Mouse (Mus musculus) C2C12 (cell line): ENCODE results near the gene Gm45799. TPM values are rescaled to one million over a fixed set of nuclear protein-coding genes. Genes with fewer than 3 reads are reported as not detected.

ENCODE experiments used
- H3K27me3 ChIP-seq: one replicate; pipeline ENCODE4 v1.6.1; 2011; ENCODE audit not compliant: control insufficient read depth, insufficient read depth, insufficient read length
- H3K36me3 ChIP-seq: one replicate; pipeline ENCODE4 v1.6.1; 2011; ENCODE audit not compliant: control insufficient read depth, insufficient read depth
- H3K4me3 ChIP-seq: one replicate; pipeline ENCODE4 v1.5.1; 2011; ENCODE audit warnings: mild to moderate bottlenecking, control low read depth; ENCODE audit not compliant: poor library complexity, insufficient read depth, severe bottlenecking
- H3K79me2 ChIP-seq: one replicate; pipeline ENCODE4 v1.6.1; 2011; ENCODE audit not compliant: control insufficient read depth, insufficient read depth
- H3K79me3 ChIP-seq: one replicate; pipeline ENCODE4 v1.6.1; 2011; ENCODE audit warnings: low read depth, control low read depth
- H3ac ChIP-seq: one replicate; pipeline ENCODE3; 2011; ENCODE audit warnings: low read depth; ENCODE audit not compliant: control insufficient read depth, insufficient read length
- CEBPB ChIP-seq: IDR thresholded peaks from one replicate; pipeline ENCODE4 v1.6.1; 2011; ENCODE audit warnings: low read depth, mild to moderate bottlenecking, control low read depth, moderate library complexity
- CTCF ChIP-seq: IDR thresholded peaks from one replicate; pipeline ENCODE4 v1.5.1; 2011; ENCODE audit not compliant: control insufficient read depth, insufficient read depth, insufficient read length
- FOSL1 ChIP-seq: IDR thresholded peaks from one replicate; pipeline ENCODE4 v1.8.0; 2011; ENCODE audit warnings: mild to moderate bottlenecking, low read length; ENCODE audit not compliant: poor library complexity, insufficient read depth, severe bottlenecking
- MAX ChIP-seq: IDR thresholded peaks from one replicate; pipeline ENCODE4 v1.6.1; 2011; ENCODE audit warnings: mild to moderate bottlenecking, control low read depth
- MYOD1 ChIP-seq: IDR thresholded peaks from one replicate; pipeline ENCODE4 v1.6.1; 2011; ENCODE audit warnings: low read depth; ENCODE audit not compliant: control insufficient read depth, insufficient read length
- MYOG ChIP-seq: IDR thresholded peaks from one replicate; pipeline ENCODE4 v1.6.1; 2011; ENCODE audit not compliant: control insufficient read depth, insufficient read length; ENCODE audit errors: extremely low read depth
- USF1 ChIP-seq: IDR thresholded peaks from one replicate; pipeline ENCODE4 v1.6.1; 2011; ENCODE audit warnings: low read depth, mild to moderate bottlenecking, control low read depth, moderate library complexity
- polyA plus RNA-seq: library from polyadenylated mRNA; unstranded; fragments of >200 nt; fragmentation: generic; extraction: Trizol; gene quantifications from one replicate; pipeline ENCODE4 v1.2.1, GENCODE M21; 2012; ENCODE audit warnings: missing spikeins

Gene Gm45799
- polyA plus RNA-seq, 1 experiment = 56.8 TPM

DNA sequence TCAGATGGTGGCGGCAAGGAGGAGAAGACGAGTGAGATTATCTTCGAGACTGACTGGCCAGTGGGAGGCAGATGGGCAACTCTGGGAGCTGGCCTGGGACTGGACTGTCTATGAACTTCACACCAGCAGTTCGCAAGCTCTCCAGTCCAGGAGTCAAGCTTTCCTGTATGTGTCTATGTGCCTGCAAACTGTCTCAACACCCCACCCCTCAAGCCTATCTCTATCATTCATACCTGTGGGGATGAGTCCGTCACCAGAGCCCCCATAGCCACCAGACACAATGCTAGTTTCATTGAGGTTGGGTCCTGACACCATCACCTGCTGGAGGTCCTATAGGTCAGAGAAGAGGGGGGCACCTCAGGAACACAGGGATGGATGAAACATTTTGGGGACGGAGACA, 1.6 kb upstream of the Gm45799 start:
- H3K79me2 ChIP-seq = peaks cover 46% of the 10 kb centered on the region
- peaks cover 34% of the 10 kb centered on the region for H3K36me3 ChIP-seq
- peaks cover 30% of the 10 kb centered on the region for H3K79me3 ChIP-seq
- no peak overlapping the region for H3ac ChIP-seq
- TF ChIP-seq MAX = no peak
- no peak for TF ChIP-seq MYOG
- TF ChIP-seq CEBPB = no peak
- no peak for TF ChIP-seq MYOD1
- no peak for TF ChIP-seq CTCF
- no peaks in the 10 kb centered on the region for H3K27me3 ChIP-seq
- no peak overlapping the region for H3K4me3 ChIP-seq

DNA sequence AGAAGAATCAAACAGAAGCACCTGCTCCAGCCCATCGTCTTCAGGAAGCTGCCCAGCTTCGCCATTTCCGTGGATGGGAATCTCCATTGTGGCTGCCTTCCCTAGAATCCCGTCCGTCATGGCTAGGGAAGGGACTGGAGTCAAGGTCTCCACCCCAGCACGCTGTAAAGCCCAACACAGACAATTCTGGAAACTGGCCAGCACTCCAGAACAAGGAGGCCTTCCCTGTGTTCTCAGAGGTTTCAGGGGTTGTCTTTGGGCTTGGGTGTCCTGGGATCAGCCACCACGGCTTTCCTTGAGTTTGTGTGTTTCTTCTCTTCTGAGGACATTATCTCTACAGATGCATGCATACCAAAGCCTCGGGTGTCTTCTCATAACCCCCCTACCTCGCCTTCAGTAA, 1.0 kb upstream of the Gm45799 start:
- peaks cover 30% of the 10 kb centered on the region for H3K79me3 ChIP-seq
- H3K79me2 ChIP-seq = peaks cover 46% of the 10 kb centered on the region
- peaks cover 38% of the 10 kb centered on the region for H3K36me3 ChIP-seq
- no peaks in the 10 kb centered on the region for H3K27me3 ChIP-seq
- TF ChIP-seq MYOD1 (no peak), MAX (no peak), CTCF (no peak), FOSL1 (no peak), MYOG (no peak), USF1 (no peak), CEBPB (no peak)
- H3ac ChIP-seq = peak overlapping the region; percentile 62
- H3K4me3 ChIP-seq = peak overlapping the region; percentile 71

DNA sequence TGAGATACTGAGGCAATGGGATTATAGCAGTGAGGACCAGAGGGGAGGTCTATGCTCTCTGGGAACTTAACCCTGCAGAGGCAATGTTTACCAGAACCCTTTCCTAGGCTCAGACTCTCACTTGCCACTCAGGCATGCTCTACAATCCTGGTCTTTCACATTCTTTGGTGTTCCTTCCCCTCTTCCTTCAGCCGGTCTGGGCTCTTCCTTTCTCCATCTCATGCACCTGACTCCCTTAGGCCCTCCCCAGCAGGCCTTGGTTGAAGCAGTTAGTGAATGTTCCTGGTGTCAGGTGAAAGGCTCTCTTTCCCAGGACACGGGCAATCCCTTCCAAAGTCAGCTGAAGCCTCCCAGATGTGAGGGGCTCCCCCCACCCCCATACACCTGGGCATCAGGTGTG, 596 bp upstream of the Gm45799 start, which contains the start of gene Timm10b:
TSS of gene Timm10b (plus strand) at position 301 of the 400 bp plus-strand sequence.
- Histone ChIP-seq H3K4me3 (peak within 1 kb of the TSS; percentile 71), H3K27me3 (no peaks in the 10 kb centered on the region), H3ac (peak within 1 kb of the TSS; percentile 88), H3K79me2 (peaks cover 46% of the 10 kb centered on the region), H3K36me3 (peaks cover 38% of the 10 kb centered on the region), H3K79me3 (peaks cover 30% of the 10 kb centered on the region)
- no peak for TF ChIP-seq MYOD1
- no peak for TF ChIP-seq USF1
- no peak for TF ChIP-seq FOSL1
- no peak for TF ChIP-seq MAX
- TF ChIP-seq CEBPB = no peak
- no peak for TF ChIP-seq MYOG

DNA sequence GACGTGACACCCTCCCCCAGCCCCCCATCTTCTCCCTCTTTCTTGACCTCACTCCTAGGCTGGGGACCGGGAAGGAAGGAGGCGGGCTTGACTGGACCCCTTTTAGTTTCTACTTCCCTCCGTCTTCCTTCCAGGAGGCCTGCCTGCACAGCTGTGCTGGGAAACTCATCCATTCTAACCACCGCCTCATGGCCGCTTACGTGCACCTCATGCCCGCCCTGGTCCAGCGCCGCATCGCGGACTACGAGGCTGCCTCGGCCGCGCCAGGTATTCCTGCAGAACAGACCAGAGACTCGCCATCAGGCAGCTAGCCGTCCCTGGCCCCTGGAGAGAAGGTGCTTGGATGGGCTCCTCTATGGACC, 523 bp downstream of the Gm45799 start:
- peak overlapping the region; percentile 71 for H3K4me3 ChIP-seq
- H3K36me3 ChIP-seq = peaks cover 38% of the 10 kb centered on the region
- peak overlapping the region; percentile 88 for H3ac ChIP-seq
- peaks cover 46% of the 10 kb centered on the region for H3K79me2 ChIP-seq
- H3K79me3 ChIP-seq = peaks cover 30% of the 10 kb centered on the region
- no peaks in the 10 kb centered on the region for H3K27me3 ChIP-seq
- no peak for TF ChIP-seq CTCF
- no peak for TF ChIP-seq FOSL1
- TF ChIP-seq MYOD1 = no peak
- no peak for TF ChIP-seq MAX
- TF ChIP-seq MYOG = no peak
- TF ChIP-seq CEBPB = no peak
- no peak for TF ChIP-seq USF1

DNA sequence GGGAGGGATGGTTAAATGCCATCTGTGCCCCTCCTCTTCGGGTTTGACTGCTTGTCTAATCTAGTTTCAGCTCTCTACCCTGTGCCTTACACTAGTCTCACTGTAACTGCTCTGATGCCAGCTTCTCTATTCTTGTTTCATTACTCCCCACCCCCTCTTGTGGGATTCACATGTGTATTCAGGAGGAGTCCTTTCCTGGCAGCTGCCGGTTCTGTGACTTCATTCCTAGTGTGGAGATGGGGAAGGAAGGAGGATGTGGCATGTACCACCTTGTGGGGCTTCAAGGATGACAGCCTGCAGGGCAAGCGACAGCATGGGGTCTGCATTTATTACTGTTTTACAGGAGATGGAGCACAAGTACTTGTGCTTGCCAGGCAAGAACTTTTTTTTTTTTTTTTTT, 1.6 kb downstream of the Gm45799 start:
- H3K4me3 ChIP-seq = no peak overlapping the region
- no peaks in the 10 kb centered on the region for H3K27me3 ChIP-seq
- H3ac ChIP-seq = peak overlapping the region; percentile 24
- peaks cover 46% of the 10 kb centered on the region for H3K79me2 ChIP-seq
- TF ChIP-seq MAX (no peak), USF1 (no peak), MYOG (no peak)
- H3K79me3 ChIP-seq = peaks cover 30% of the 10 kb centered on the region
- H3K36me3 ChIP-seq = peaks cover 31% of the 10 kb centered on the region

DNA sequence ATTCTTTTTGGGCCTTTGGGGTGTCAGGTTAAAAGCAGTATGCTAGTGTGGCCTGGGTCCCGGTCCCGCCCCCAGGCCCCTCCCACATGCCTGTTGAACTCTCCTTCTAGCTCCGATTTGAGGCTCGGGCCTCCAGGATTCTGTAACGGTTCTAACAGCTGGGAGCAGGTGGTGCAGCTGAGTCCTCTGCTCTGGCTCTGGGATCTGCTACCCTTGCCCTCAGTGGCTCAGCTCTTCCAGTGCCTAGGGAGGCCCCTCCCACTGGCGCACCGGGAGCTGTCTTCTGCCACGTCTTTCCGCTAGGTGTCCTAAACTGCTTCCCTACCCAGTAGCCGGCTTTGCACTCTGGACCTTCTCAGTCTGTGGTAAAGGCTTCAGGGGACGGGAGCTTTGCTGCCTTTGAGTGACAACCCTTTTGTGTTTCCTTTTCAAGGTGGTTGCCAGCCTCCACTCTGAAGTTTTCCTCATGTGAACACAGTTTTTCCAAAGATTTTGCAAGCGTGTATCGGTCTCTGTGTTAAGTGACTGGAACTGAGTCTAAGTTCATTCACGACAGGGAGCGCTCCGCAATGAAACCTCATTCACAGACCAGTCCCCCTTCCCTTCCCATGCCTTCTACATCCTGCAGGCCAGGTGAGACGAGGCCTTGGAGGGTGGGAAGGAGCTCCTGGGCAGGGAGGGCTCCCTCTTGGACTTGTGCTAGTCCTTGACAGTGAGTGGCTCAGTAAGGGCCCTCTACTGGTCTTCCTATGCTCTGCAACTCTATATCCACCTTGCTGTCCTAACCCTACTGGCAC, 10.5 kb downstream of the Gm45799 start, which contains the start of gene Dnhd1:
TSS of gene Dnhd1 (plus strand) at position 189 of the 797 bp plus-strand sequence.
- TF ChIP-seq CTCF = peak; percentile 35
- TF ChIP-seq MAX = no peak
- TF ChIP-seq FOSL1 = no peak
- no peak for TF ChIP-seq MYOD1
- Histone ChIP-seq H3K36me3 (no peaks in the 10 kb centered on the region), H3K27me3 (no peaks in the 10 kb centered on the region), H3K4me3 (no peak within 1 kb of the TSS), H3K79me2 (no peaks in the 10 kb centered on the region), H3K79me3 (no peaks in the 10 kb centered on the region), H3ac (peak within 1 kb of the TSS; percentile 31)
